Mouse (Mus musculus): ENCODE results near the gene Alkbh1.

The Alkbh1 gene

GRCm38 (mm10) chr12:87381380-87381682 is 62.5 kb downstream of the Alkbh1 start:
- no peak for DNase-seq (ENCODE audit: low spot score)

- DNase-seq (ENCODE audit: low spot score): no peak
Measured at GRCm38 (mm10) chr12:87380586-87381379, 63.0 kb downstream of the Alkbh1 start.

GRCm38 (mm10) chr12:87379496-87379895 is 64.3 kb downstream of the Alkbh1 start:
- no peak for DNase-seq (ENCODE audit: low spot score)
